Mouse (Mus musculus) spleen, adult 2 months (tissue): ENCODE results near the gene Sec63.

Experiments used
- CTCF ChIP-seq: fragments of 200-500 bp; IDR thresholded peaks from 2 replicates; pipeline ENCODE4 v1.5.1; 2011; ENCODE audit warnings: mild to moderate bottlenecking, inconsistent platforms; ENCODE audit not compliant: insufficient read depth, insufficient read length, insufficient replicate concordance; ENCODE audit errors: extremely low read depth
- POLR2A ChIP-seq: fragments of 200-500 bp; IDR thresholded peaks from 2 replicates; pipeline ENCODE4 v1.6.1; 2011; ENCODE audit warnings: low read depth, low read length, inconsistent platforms

- TF ChIP-seq CTCF (no peak), POLR2A (no peak)
Observed at GRCm38 (mm10) chr10:42827155-42827554, 65.9 kb downstream of the Sec63 start.
